Mouse (Mus musculus): ENCODE data around the gene Gm20388. TPM values are rescaled to one million over a fixed set of nuclear protein-coding genes. Genes with fewer than 3 reads are reported as not detected.

The Gm20388 gene
- polyA plus RNA-seq, 1 experiment = 28.1 TPM

DNA sequence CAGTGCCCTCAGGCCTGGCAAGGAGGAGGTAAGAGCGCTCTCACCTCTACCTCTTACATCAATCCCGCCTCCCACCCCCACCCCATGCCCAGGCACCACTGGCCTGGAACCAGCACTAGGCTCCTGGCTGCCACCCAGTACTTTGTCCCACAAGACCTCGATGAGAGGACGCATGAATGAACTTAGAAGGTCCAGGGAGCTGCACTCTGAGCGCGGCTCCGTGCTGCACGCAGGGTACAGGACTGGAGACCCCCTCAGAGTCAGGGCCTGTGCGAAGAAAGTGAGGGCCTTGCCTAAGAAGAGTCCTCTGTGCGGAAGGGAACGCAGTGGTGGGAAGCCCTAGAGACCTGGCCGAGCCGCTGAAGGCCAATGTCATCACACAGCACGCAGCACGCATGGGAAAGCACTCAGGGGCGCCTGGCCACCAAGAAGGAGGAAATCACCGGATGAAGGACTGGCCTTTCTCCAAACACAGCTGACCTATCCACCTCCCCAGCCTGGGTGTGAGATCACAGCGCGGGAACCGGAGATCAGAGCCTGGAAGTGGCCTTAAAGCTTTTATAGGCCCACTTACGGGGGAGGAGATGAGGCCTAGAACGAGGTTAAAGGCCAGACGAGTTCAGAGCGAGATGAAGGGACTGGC, 2636.3 kb downstream of the Gm20388 start:
- H3K27me3 ChIP-seq (ENCODE audit: control insufficient read depth, insufficient read depth, low read length, poor library complexity, severe bottlenecking) = no peaks in the 10 kb centered on the region
- H3K4me3 ChIP-seq (ENCODE audit: low read depth, low read length) = no peak overlapping the region
- H3K4me1 ChIP-seq (ENCODE audit: control insufficient read depth, insufficient read depth, low read length) = peaks cover 9% of the 10 kb centered on the region
- H3K9ac ChIP-seq (ENCODE audit: low read depth, poor library complexity, severe bottlenecking) = no peak overlapping the region
- TF ChIP-seq EP300 (IDR thresholded peaks at IDR 0.05; ENCODE audit: insufficient read depth, low read depth, low read length) (no peak), POLR2A (IDR thresholded peaks at IDR 0.05; ENCODE audit: insufficient read depth, low read length) (no peak), CTCF (IDR thresholded peaks at IDR 0.05; ENCODE audit: low read depth, low read length) (no peak)
- H3K9me3 ChIP-seq (replicated peaks; ENCODE audit: control insufficient read depth, insufficient read depth, low read length, poor library complexity, severe bottlenecking) = no peaks in the 10 kb centered on the region
- H3K36me3 ChIP-seq (ENCODE audit: control insufficient read depth, insufficient read depth, low read length, poor library complexity, severe bottlenecking) = 0 out of 2 replicates have a peak, but pooled peaks cover 4% of the 10 kb centered on the region
- no peak overlapping the region for H3K27ac ChIP-seq (ENCODE audit: insufficient read depth, low read length)

DNA sequence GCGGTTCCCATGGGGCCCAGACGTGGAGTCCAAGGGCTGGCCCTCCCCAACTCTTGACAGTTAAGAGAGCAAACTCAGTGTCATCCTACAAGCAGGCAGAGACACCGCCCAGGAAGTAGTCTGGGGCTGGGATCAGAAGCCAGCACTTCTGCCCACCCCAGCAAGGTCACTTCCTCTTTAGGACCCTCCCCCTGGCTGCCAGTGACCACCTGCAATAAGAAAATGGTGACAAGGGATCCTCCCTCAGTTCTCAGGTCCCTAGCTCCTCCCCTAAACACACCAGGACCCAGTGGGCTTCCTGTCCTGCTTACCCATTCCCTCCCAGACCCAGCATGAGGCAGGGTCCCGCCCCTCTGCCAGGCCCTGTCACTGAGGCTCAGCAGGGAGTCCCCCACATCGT, 2637.2 kb downstream of the Gm20388 start:
- peaks cover 9% of the 10 kb centered on the region for H3K4me1 ChIP-seq (ENCODE audit: control insufficient read depth, insufficient read depth, low read length)
- H3K4me3 ChIP-seq (ENCODE audit: low read depth, low read length) = no peak overlapping the region
- H3K9me3 ChIP-seq (replicated peaks; ENCODE audit: control insufficient read depth, insufficient read depth, low read length, poor library complexity, severe bottlenecking) = no peaks in the 10 kb centered on the region
- TF ChIP-seq EP300 (IDR thresholded peaks at IDR 0.05; ENCODE audit: insufficient read depth, low read depth, low read length) (no peak), POLR2A (IDR thresholded peaks at IDR 0.05; ENCODE audit: insufficient read depth, low read length) (no peak), CTCF (IDR thresholded peaks at IDR 0.05; ENCODE audit: low read depth, low read length) (no peak)
- no peaks in the 10 kb centered on the region for H3K27me3 ChIP-seq (ENCODE audit: control insufficient read depth, insufficient read depth, low read length, poor library complexity, severe bottlenecking)
- no peak overlapping the region for H3K27ac ChIP-seq (ENCODE audit: insufficient read depth, low read length)
- 0 out of 2 replicates have a peak, but pooled peaks cover 4% of the 10 kb centered on the region for H3K36me3 ChIP-seq (ENCODE audit: control insufficient read depth, insufficient read depth, low read length, poor library complexity, severe bottlenecking)
- no peak overlapping the region for H3K9ac ChIP-seq (ENCODE audit: low read depth, poor library complexity, severe bottlenecking)

DNA sequence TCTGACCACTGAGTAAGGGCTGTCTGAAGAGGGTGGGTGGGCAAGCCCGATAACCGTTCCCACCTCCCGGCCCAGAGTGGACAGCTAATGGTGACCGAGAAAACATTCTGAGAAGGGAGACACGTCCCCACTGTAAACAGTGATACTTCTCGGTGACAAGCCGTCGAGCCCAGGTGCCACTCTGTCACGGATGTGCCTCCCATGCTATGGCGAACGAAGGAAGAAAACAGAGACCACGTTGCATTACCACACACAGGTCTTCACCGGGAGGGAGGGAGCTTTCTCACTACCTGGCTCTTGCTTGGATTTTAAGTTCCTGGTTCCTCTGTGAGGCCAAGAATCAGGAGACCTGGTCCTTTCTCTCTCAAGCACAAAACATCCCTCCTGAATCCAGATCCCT, 2637.7 kb downstream of the Gm20388 start:
- H3K36me3 ChIP-seq (ENCODE audit: control insufficient read depth, insufficient read depth, low read length, poor library complexity, severe bottlenecking) = 0 out of 2 replicates have a peak, but pooled peaks cover 4% of the 10 kb centered on the region
- H3K27ac ChIP-seq (ENCODE audit: insufficient read depth, low read length) = 0 out of 2 replicates have a peak overlapping the region, but pooled peaks have one; percentile 20
- H3K4me3 ChIP-seq (ENCODE audit: low read depth, low read length) = no peak overlapping the region
- no peak for TF ChIP-seq EP300 (IDR thresholded peaks at IDR 0.05; ENCODE audit: insufficient read depth, low read depth, low read length)
- TF ChIP-seq POLR2A (IDR thresholded peaks at IDR 0.05; ENCODE audit: insufficient read depth, low read length) = no peak
- TF ChIP-seq CTCF (IDR thresholded peaks at IDR 0.05; ENCODE audit: low read depth, low read length) = no peak
- H3K27me3 ChIP-seq (ENCODE audit: control insufficient read depth, insufficient read depth, low read length, poor library complexity, severe bottlenecking) = no peaks in the 10 kb centered on the region
- peaks cover 9% of the 10 kb centered on the region for H3K4me1 ChIP-seq (ENCODE audit: control insufficient read depth, insufficient read depth, low read length)
- H3K9me3 ChIP-seq (replicated peaks; ENCODE audit: control insufficient read depth, insufficient read depth, low read length, poor library complexity, severe bottlenecking) = no peaks in the 10 kb centered on the region
- no peak overlapping the region for H3K9ac ChIP-seq (ENCODE audit: low read depth, poor library complexity, severe bottlenecking)

DNA sequence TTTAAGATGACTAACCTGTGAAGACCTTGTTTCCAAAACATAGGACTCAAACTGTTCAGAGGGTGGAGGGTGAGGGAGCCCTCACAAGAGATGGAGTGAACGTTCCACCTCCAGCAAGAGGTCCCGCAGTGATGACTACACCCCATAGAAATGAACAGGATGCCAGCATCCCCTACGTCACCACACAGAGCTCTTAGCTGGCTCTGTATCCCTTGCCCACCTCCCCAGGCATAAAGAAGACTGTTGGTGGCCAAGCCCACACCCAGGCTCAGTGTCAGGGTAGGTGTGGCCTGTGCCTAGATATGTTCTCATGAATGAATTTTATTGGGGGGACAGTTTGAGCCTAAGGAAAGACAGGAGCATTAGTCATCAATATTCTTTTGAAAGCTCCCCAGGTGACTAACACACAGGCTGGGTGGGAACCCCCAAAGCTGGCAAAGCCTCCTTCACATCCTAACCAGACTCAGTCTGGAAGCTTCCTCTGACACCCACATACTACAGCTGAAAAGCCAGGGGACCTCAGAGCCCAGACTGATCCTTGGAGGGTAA, 2638.3 kb downstream of the Gm20388 start:
- TF ChIP-seq CTCF (IDR thresholded peaks at IDR 0.05; ENCODE audit: low read depth, low read length) = no peak
- TF ChIP-seq POLR2A (IDR thresholded peaks at IDR 0.05; ENCODE audit: insufficient read depth, low read length) = no peak
- no peak for TF ChIP-seq EP300 (IDR thresholded peaks at IDR 0.05; ENCODE audit: insufficient read depth, low read depth, low read length)
- Histone ChIP-seq H3K9me3 (replicated peaks; ENCODE audit: control insufficient read depth, insufficient read depth, low read length, poor library complexity, severe bottlenecking) (no peaks in the 10 kb centered on the region), H3K4me1 (ENCODE audit: control insufficient read depth, insufficient read depth, low read length) (peaks cover 9% of the 10 kb centered on the region), H3K4me3 (ENCODE audit: low read depth, low read length) (no peak overlapping the region), H3K27me3 (ENCODE audit: control insufficient read depth, insufficient read depth, low read length, poor library complexity, severe bottlenecking) (no peaks in the 10 kb centered on the region), H3K36me3 (ENCODE audit: control insufficient read depth, insufficient read depth, low read length, poor library complexity, severe bottlenecking) (0 out of 2 replicates have a peak, but pooled peaks cover 4% of the 10 kb centered on the region), H3K27ac (ENCODE audit: insufficient read depth, low read length) (0 out of 2 replicates have a peak overlapping the region, but pooled peaks have one; percentile 3), H3K9ac (ENCODE audit: low read depth, poor library complexity, severe bottlenecking) (0 out of 2 replicates have a peak overlapping the region, but pooled peaks have one; percentile 96)

DNA sequence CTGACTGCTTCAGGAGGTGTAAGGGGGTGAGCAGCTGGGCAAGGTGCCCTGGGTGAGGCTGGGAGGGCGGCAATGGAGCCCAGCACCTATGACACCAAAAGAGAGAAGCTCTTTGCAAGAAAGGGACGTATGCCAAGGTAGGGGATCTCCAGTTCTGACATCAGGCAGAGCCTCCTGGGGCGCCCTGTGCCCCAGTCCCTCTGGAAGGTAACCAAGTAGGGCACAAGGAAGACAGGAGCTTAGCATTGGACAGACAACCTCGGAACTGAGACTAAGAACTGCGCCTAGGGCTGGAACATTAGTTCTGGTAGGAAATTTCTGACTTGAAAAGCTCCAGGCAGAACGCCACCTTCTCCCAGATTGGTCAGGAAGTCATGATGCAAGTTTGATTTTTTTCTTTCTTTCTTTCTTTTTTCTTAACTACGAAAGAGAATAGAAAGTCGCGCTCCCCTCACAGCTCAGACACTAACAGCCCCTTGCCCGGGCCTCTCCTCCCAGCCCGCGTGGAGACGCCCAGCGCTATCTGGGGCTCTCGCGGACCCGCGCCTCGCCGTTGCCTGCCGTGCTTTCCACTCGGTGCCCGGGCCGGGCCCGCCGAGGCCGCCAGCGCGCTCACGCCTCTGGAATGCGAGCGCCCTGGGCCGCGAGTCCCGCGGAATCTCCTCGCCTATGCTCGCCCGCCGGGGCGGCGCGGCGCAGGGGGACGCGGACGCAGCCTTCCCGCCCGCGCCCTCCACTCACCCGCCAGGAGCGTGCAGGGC, 2639.8 kb downstream of the Gm20388 start:
- H3K9me3 ChIP-seq (replicated peaks; ENCODE audit: control insufficient read depth, insufficient read depth, low read length, poor library complexity, severe bottlenecking) = no peaks in the 10 kb centered on the region
- no peak for TF ChIP-seq EP300 (IDR thresholded peaks at IDR 0.05; ENCODE audit: insufficient read depth, low read depth, low read length)
- TF ChIP-seq CTCF (IDR thresholded peaks at IDR 0.05; ENCODE audit: low read depth, low read length) = no peak
- TF ChIP-seq POLR2A (IDR thresholded peaks at IDR 0.05; ENCODE audit: insufficient read depth, low read length) = no peak
- H3K4me3 ChIP-seq (ENCODE audit: low read depth, low read length) = peak overlapping the region; percentile 68
- peaks cover 5% of the 10 kb centered on the region for H3K4me1 ChIP-seq (ENCODE audit: control insufficient read depth, insufficient read depth, low read length)
- H3K27me3 ChIP-seq (ENCODE audit: control insufficient read depth, insufficient read depth, low read length, poor library complexity, severe bottlenecking) = no peaks in the 10 kb centered on the region
- H3K36me3 ChIP-seq (ENCODE audit: control insufficient read depth, insufficient read depth, low read length, poor library complexity, severe bottlenecking) = 0 out of 2 replicates have a peak, but pooled peaks cover 4% of the 10 kb centered on the region
- H3K9ac ChIP-seq (ENCODE audit: low read depth, poor library complexity, severe bottlenecking) = peak overlapping the region; percentile 96
- no peak overlapping the region for H3K27ac ChIP-seq (ENCODE audit: insufficient read depth, low read length)

Data from ES-Bruce4 (cell line).